Mouse (Mus musculus) CH12.LX (cell line): Measurements from ENCODE around the gene Vmn2r52. TPM values are rescaled to one million over a fixed set of nuclear protein-coding genes. Genes with fewer than 3 reads are reported as not detected.
"Not testable (repeated sequence)": the region's sequence is repeated elsewhere in the genome, so short reads cannot be mapped to it uniquely, and the experiment has no call there.

Experiments
- DNase-seq: peaks from one replicate; pipeline ENCODE4 v3.0.0-alpha.2; 2013; ENCODE audit errors: extremely low read depth
- H3K27ac ChIP-seq: 2 replicates; pipeline ENCODE4 v1.5.1; 2012; ENCODE audit warnings: low read depth, mild to moderate bottlenecking, control low read depth, moderate library complexity; ENCODE audit not compliant: insufficient read depth
- H3K27me3 ChIP-seq: replicated peaks from 2 replicates; pipeline ENCODE3; 2012; ENCODE audit warnings: inconsistent platforms
- H3K36me3 ChIP-seq, 2 experiments: replicated peaks in 1 of 2; 2 replicates each; pipeline versions ENCODE3 to v1.6.1; 2012; ENCODE audit warnings: inconsistent platforms in 1 of 2, low read length in 1 of 2, mild to moderate bottlenecking in 1 of 2, mixed read lengths in 1 of 2, moderate library complexity in 1 of 2; ENCODE audit not compliant: control insufficient read depth in 1 of 2, insufficient read depth in 1 of 2
- H3K4me1 ChIP-seq, 2 experiments: 2 replicates each; pipeline ENCODE4 v1.6.1; 2012; ENCODE audit warnings: inconsistent platforms in 1 of 2, moderate library complexity in 1 of 2; ENCODE audit not compliant: insufficient read depth in 2 of 2, control insufficient read depth in 1 of 2
- H3K4me2 ChIP-seq: 2 replicates; pipeline ENCODE4 v1.6.1; 2012; ENCODE audit warnings: low read depth, mild to moderate bottlenecking, control low read depth; ENCODE audit not compliant: poor library complexity, insufficient read depth, severe bottlenecking
- H3K4me3 ChIP-seq, 3 experiments: fragments of 150-350 bp in 1 of 3; sonication (generic) in 1 of 3; replicated peaks in 1 of 3; 2 replicates each; pipeline versions ENCODE3 to v1.5.1; 2011 to 2012; ENCODE audit warnings: low read depth in 2 of 3, low read length in 2 of 3, mild to moderate bottlenecking in 2 of 3, moderate library complexity in 2 of 3, control low read depth in 1 of 3, improper control_type of control experiment in 1 of 3, inconsistent platforms in 1 of 3, mixed read lengths in 1 of 3; ENCODE audit not compliant: poor library complexity in 1 of 3
- H3K79me2 ChIP-seq: replicated peaks from 2 replicates; pipeline ENCODE4 v1.6.1; 2012; ENCODE audit warnings: mild to moderate bottlenecking, moderate library complexity; ENCODE audit not compliant: control insufficient read depth, poor library complexity, insufficient read depth, severe bottlenecking; ENCODE audit errors: extremely low read depth
- H3K9ac ChIP-seq: 2 replicates; pipeline ENCODE4 v1.6.1; 2012; ENCODE audit warnings: low read depth, mild to moderate bottlenecking, control low read depth, moderate library complexity; ENCODE audit not compliant: insufficient read depth
- H3K9me3 ChIP-seq: replicated peaks from 2 replicates; pipeline ENCODE3; 2012; ENCODE audit warnings: low read length, inconsistent platforms, mixed read lengths
- JUND ChIP-seq: conservative IDR thresholded peaks from 2 replicates; pipeline ENCODE4 v1.6.1; 2011; ENCODE audit warnings: low read depth, low read length, improper control_type of control experiment
- MAX ChIP-seq: IDR thresholded peaks from 2 replicates; pipeline ENCODE4 v1.6.1; 2011; ENCODE audit warnings: low read length, improper control_type of control experiment
- POLR2AphosphoS2 ChIP-seq: IDR thresholded peaks from 2 replicates; pipeline ENCODE4 v1.6.1; 2011; ENCODE audit warnings: low read depth, low read length, improper control_type of control experiment
- RCOR1 ChIP-seq: conservative IDR thresholded peaks from 2 replicates; pipeline ENCODE4 v1.6.1; 2012; ENCODE audit warnings: low read depth, mild to moderate bottlenecking, inconsistent platforms, low read length, improper control_type of control experiment
- TCF12 ChIP-seq: IDR thresholded peaks from 2 replicates; pipeline ENCODE4 v1.6.1; 2014; ENCODE audit warnings: low read depth, mild to moderate bottlenecking, inconsistent platforms, low read length, improper control_type of control experiment
- UBTF ChIP-seq: IDR thresholded peaks from 2 replicates; pipeline ENCODE4 v1.6.1; 2012; ENCODE audit warnings: low read depth, mild to moderate bottlenecking, inconsistent platforms, low read length, improper control_type of control experiment, moderate library complexity
- ZKSCAN1 ChIP-seq: IDR thresholded peaks from 2 replicates; pipeline ENCODE4 v1.6.1; 2012; ENCODE audit warnings: low read depth, inconsistent platforms, low read length, improper control_type of control experiment, borderline replicate concordance
- dilution Hi-C: fragments of 300-500 bp; cut with MboI; formaldehyde crosslinking; loops from 2 replicates; pipeline ENCODE4 v1.14.3; 2020; ENCODE audit warnings: low sequenced_read_pairs; ENCODE audit not compliant: extremely low pct_unique_long_range_greater_than_20kb, extremely low pct_ligation_motif_present
- in situ Hi-C: fragments of 300-500 bp; cut with MboI; formaldehyde crosslinking; loops from 3 replicates; pipeline ENCODE4 v1.14.3; 2019; ENCODE audit warnings: low sequenced_read_pairs, low pct_ligation_motif_present, low pct_unique_long_range_greater_than_20kb, mixed read lengths
- polyA plus RNA-seq: library from polyadenylated mRNA; unstranded; fragments of >175 nt; gene quantifications from 2 replicates; pipeline ENCODE4 v1.2.1, GENCODE M21; 2012; ENCODE audit warnings: low read depth; ENCODE audit not compliant: insufficient read length
- total RNA-seq, 2 experiments: library from RNA; depleted of rRNA; stranded (reverse); fragments of 300-350 nt in 1 of 2; fragments of >200 nt in 1 of 2; gene quantifications; 2 replicates each; pipeline ENCODE4 v1.2.3; 2012 to 2014

Gene Vmn2r52
- total RNA-seq (2012; rRNA removed) (not detected in 2 replicates), total RNA-seq (2014; rRNA removed) (not detected in 2 replicates), polyA plus RNA-seq (not detected in 2 replicates)

- no peak for TF ChIP-seq JUND
- TF ChIP-seq RCOR1: no peak
- TF ChIP-seq ZKSCAN1: no peak
- no peak for TF ChIP-seq TCF12
- TF ChIP-seq MAX: no peak
- no peak for TF ChIP-seq UBTF
- TF ChIP-seq POLR2AphosphoS2: no peak
- no peaks in the 10 kb centered on the region for H3K4me1 ChIP-seq
- H3K27ac ChIP-seq: no peak within 1 kb of the TSS
- H3K9ac ChIP-seq: no peak within 1 kb of the TSS
- H3K4me2 ChIP-seq: no peak within 1 kb of the TSS
- DNase-seq: no peak
- dilution Hi-C loops (no loop called here), in situ Hi-C loops (no loop called here)
- no peaks in the 10 kb centered on the region for H3K79me2 ChIP-seq
- H3K4me3 ChIP-seq: no peak within 1 kb of the TSS
- H3K36me3 ChIP-seq: no peaks in the 10 kb centered on the region
- H3K9me3 ChIP-seq: peaks cover 2% of the 10 kb centered on the region
- no peaks in the 10 kb centered on the region for H3K27me3 ChIP-seq
Observed at GRCm38 (mm10) chr7:10176473-10176872, at the start of gene Vmn2r52. Gene Vmn2r52 (minus strand): TSS chr7:10176573.

- H3K79me2 ChIP-seq, H3K9me3 ChIP-seq, H3K27me3 ChIP-seq, H3K9ac ChIP-seq, H3K36me3 ChIP-seq, H3K4me1 ChIP-seq, H3K27ac ChIP-seq, in situ Hi-C loops, H3K4me3 ChIP-seq, dilution Hi-C loops, H3K4me2 ChIP-seq, DNase-seq: not testable (repeated sequence)
Observed at GRCm38 (mm10) chr7:10105641-10106040, 70.7 kb downstream of the Vmn2r52 start, which contains the start of gene Vmn2r51. Gene Vmn2r51 (minus strand): TSS chr7:10105741.

Other genes starting within 250 kb of the Vmn2r52 start
- gene Vmn2r48, start 223.0 kb downstream of the Vmn2r52 start, total RNA-seq (2012; rRNA removed): not detected in 2 replicates
- not detected in 2 replicates for gene Vmn2r48, start 223.0 kb downstream of the Vmn2r52 start, total RNA-seq (2014; rRNA removed)
- gene Vmn2r48, start 223.0 kb downstream of the Vmn2r52 start, polyA plus RNA-seq: not detected in 2 replicates
- gene Vmn2r49, start 184.3 kb downstream of the Vmn2r52 start, total RNA-seq (2012; rRNA removed): not detected in 2 replicates
- not detected in 2 replicates for gene Vmn2r49, start 184.3 kb downstream of the Vmn2r52 start, total RNA-seq (2014; rRNA removed)
- gene Vmn2r49, start 184.3 kb downstream of the Vmn2r52 start, polyA plus RNA-seq: not detected in 2 replicates
- not detected in 2 replicates for gene Vmn2r50, start 123.3 kb downstream of the Vmn2r52 start, total RNA-seq (2012; rRNA removed)
- not detected in 2 replicates for gene Vmn2r50, start 123.3 kb downstream of the Vmn2r52 start, total RNA-seq (2014; rRNA removed)
- gene Vmn2r50, start 123.3 kb downstream of the Vmn2r52 start, polyA plus RNA-seq: not detected in 2 replicates
- gene Vmn2r51, start 70.8 kb downstream of the Vmn2r52 start, total RNA-seq (2012; rRNA removed): not detected in 2 replicates
- gene Vmn2r51, start 70.8 kb downstream of the Vmn2r52 start, total RNA-seq (2014; rRNA removed): not detected in 2 replicates
- gene Vmn2r51, start 70.8 kb downstream of the Vmn2r52 start, polyA plus RNA-seq: not detected in 2 replicates
- not detected in 2 replicates for gene Vmn1r66, start 101.4 kb upstream of the Vmn2r52 start, total RNA-seq (2012; rRNA removed)
- not detected in 2 replicates for gene Vmn1r66, start 101.4 kb upstream of the Vmn2r52 start, total RNA-seq (2014; rRNA removed)
- not detected in 2 replicates for gene Vmn1r66, start 101.4 kb upstream of the Vmn2r52 start, polyA plus RNA-seq